Comparison of ENCODE assay signal across 8 mouse cellular contexts in genomic region chr1:105780457-105781364, GRCm38 (mm10). TPM values are rescaled to one million over a fixed set of nuclear protein-coding genes. Genes with fewer than 3 reads are reported as not detected.
DNase-seq lines count a peak whose midpoint lies in the region; ATAC-seq and TF ChIP-seq lines count a peak whose summit lies in the region.

TSS of gene Tnfrsf11a (plus strand) at chr1:105780718.

- no peaks in the 10 kb centered on the region for H3K36me3 ChIP-seq in hindbrain, postnatal 0 days (ENCODE audit: insufficient read depth, low read length)

- ATAC-seq in hindbrain, postnatal 0 days, result peak; percentile 86

- 4% methylated on average over 77 of the region's 77 CpGs for WGBS in hindbrain, postnatal 0 days

- peak; percentile 44 for DNase-seq in NIH3T3 (ENCODE audit: low read depth)
- DNase-seq in cerebellum, postnatal 14 days, result peak; percentile 86
- DNase-seq in gastrocnemius, postnatal 14 days, result peak; percentile 59
- peak; percentile 64 for DNase-seq in hindbrain, postnatal 0 days (ENCODE audit: low spot score)
- DNase-seq in left cerebral cortex, adult 2 months (ENCODE audit: extremely low spot score in 1 of 2, low spot score in 2 of 2), result peak; percentile 62 to 71
- DNase-seq in lung, postnatal 4 days, result peak; percentile 80 to 83
- peak; percentile 70 for DNase-seq in retina, postnatal 1 day
- DNase-seq in thymus, postnatal 4 days, result peak; percentile 85

- H3K4me2 ChIP-seq in hindbrain, postnatal 0 days (ENCODE audit: low read depth, low read length), result peak within 1 kb of the TSS; percentile 97

- no peaks in the 10 kb centered on the region for H3K27me3 ChIP-seq in hindbrain, postnatal 0 days (ENCODE audit: insufficient read depth, low read length)

- H3K9me3 ChIP-seq in hindbrain, postnatal 0 days (ENCODE audit: low read length), result no peaks in the 10 kb centered on the region

- peak; percentile 51 for TF ChIP-seq CTCF in hindbrain, postnatal 0 days (IDR thresholded peaks at IDR 0.05; ENCODE audit: low read depth)
- TF ChIP-seq CTCF in left cerebral cortex, adult 2 months (IDR thresholded peaks at IDR 0.05), result peak; percentile 48

- peak within 1 kb of the TSS; percentile 63 for H3K9ac ChIP-seq in hindbrain, postnatal 0 days (replicated peaks; ENCODE audit: low read length)

- intact Hi-C loops in gastrocnemius, postnatal 14 days (cut with DNase I; ENCODE audit: low total_unique reads), result no loop called here
- intact Hi-C loops in left cerebral cortex, adult 2 months (cut with DNase I), result loop anchor here (5.0 kb wide), 2 partner anchors 167 to 212 kb away; partner anchors contain the start of gene Zcchc2

- no peak within 1 kb of the TSS for H3K27ac ChIP-seq in hindbrain, postnatal 0 days
- H3K27ac ChIP-seq in left cerebral cortex, adult 2 months, result peak within 1 kb of the TSS; percentile 74

- H3K4me1 ChIP-seq in hindbrain, postnatal 0 days (ENCODE audit: insufficient read depth, low read length), result no peaks in the 10 kb centered on the region

- H3K4me3 ChIP-seq in hindbrain, postnatal 0 days (ENCODE audit: low read length), result peak within 1 kb of the TSS; percentile 61
- peak within 1 kb of the TSS; percentile 69 for H3K4me3 ChIP-seq in left cerebral cortex, adult 2 months

RNA-seq across cellular contexts. Expression of gene Tnfrsf11a, which starts in this region (rescaled TPM):
- 1 to 10 TPM; 1.2 to 1.4 TPM for total RNA-seq in gastrocnemius, postnatal 14 days (2021)
- 3.2 and 4.0 TPM in 2 replicates for total RNA-seq in hindbrain, postnatal 0 days (2014; rRNA removed)
- polyA plus RNA-seq in hindbrain, postnatal 0 days (2015; fragmentation: Nextera tagmentation; extraction: Ambion mirVana), result 1.1 and 1.2 TPM in 2 replicates
- 1 to 10 TPM; 8.3 to 9.7 TPM for total RNA-seq in left cerebral cortex, adult 2 months (2021)
